Mouse (Mus musculus) neural tube, embryonic 11.5 days (tissue): ENCODE data around the gene Scin. TPM values are rescaled to one million over a fixed set of nuclear protein-coding genes. Genes with fewer than 3 reads are reported as not detected.

Experiments
- ATAC-seq: fragments of 200-750 bp; cut with Nextera tagmentation; 2 replicates; pipeline ENCODE4 v1.8.0; 2017; ENCODE audit warnings: moderate number of reproducible peaks, mild to moderate bottlenecking, moderate TSS enrichment, moderate library complexity; ENCODE audit not compliant: insufficient read depth, low FRiP score, low TSS enrichment
- DNase-seq: peaks from one replicate; pipeline ENCODE4 v3.0.0-alpha.2; 2015; ENCODE audit warnings: low spot score
- H3K27ac ChIP-seq: fragments of 300-500 bp; sonication (generic); 2 replicates; pipeline ENCODE4 v1.5.1; 2014; ENCODE audit warnings: low read depth, mild to moderate bottlenecking, low read length
- H3K27me3 ChIP-seq: fragments of 300-500 bp; sonication (generic); 2 replicates; pipeline ENCODE4 v1.6.1; 2014; ENCODE audit warnings: mild to moderate bottlenecking, low read length, mixed read lengths; ENCODE audit not compliant: control insufficient read depth, insufficient read depth
- H3K36me3 ChIP-seq: fragments of 300-500 bp; sonication (generic); 2 replicates; pipeline ENCODE4 v1.6.1; 2014; ENCODE audit warnings: mild to moderate bottlenecking, low read length, moderate library complexity, mixed read lengths; ENCODE audit not compliant: control insufficient read depth, insufficient read depth
- H3K4me1 ChIP-seq: fragments of 300-500 bp; sonication (generic); 2 replicates; pipeline ENCODE4 v1.6.1; 2014; ENCODE audit warnings: low read length, mixed read lengths; ENCODE audit not compliant: control insufficient read depth, insufficient read depth
- H3K4me2 ChIP-seq: fragments of 300-500 bp; sonication (generic); 2 replicates; pipeline ENCODE4 v1.6.1; 2014; ENCODE audit warnings: low read depth, mild to moderate bottlenecking, moderate library complexity
- H3K4me3 ChIP-seq: fragments of 300-500 bp; sonication (generic); 2 replicates; pipeline ENCODE4 v1.5.1; 2014; ENCODE audit warnings: low read depth, low read length
- H3K9ac ChIP-seq: fragments of 300-500 bp; sonication (generic); 2 replicates; pipeline ENCODE4 v1.6.1; 2014; ENCODE audit warnings: mild to moderate bottlenecking, low read length
- H3K9me3 ChIP-seq: fragments of 300-500 bp; sonication (generic); 2 replicates; pipeline ENCODE4 v1.6.1; 2016; ENCODE audit warnings: low read length; ENCODE audit not compliant: control insufficient read depth
- WGBS: fragments of 180-500 bp; shearing (Covaris S2); extraction: QIAGEN DNeasy Blood & Tissue Kit; methylation state at CpG from one replicate; pipeline ENCODE4 v1.1.7; 2014; 5-methylcytosine and 5-hydroxymethylcytosine counted together
- polyA plus RNA-seq: library from polyadenylated mRNA; unstranded; fragments of >200 nt; fragmentation: Nextera tagmentation; extraction: Ambion mirVana; gene quantifications from 2 replicates; pipeline ENCODE4 v1.2.1, GENCODE M21; 2014

Scin gene
- polyA plus RNA-seq, 1 experiment from 2014 or later = 0.07 TPM

DNA sequence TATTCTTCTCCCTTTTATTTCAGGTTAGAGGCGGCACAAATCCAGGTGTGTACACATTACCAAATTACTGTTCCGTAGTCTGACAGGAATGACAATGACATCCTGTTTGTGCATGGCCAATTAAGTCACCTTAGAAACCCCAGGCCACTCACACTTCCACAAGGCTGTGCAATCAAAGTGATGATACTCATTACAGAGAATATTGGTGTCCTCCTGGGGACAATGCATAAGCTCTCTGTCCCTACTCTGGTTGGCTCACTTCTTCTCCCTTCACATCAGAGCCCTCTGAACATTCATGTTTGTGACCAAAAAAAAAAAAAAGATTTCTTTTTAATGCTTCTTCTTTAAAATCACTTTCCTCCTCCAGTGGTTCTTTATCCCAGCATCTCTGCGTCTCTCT lies 106.2 kb downstream of the Scin start:
- H3K27me3 ChIP-seq = no peaks in the 10 kb centered on the region
- no peak overlapping the region for H3K9ac ChIP-seq
- no peaks in the 10 kb centered on the region; the same call in 1 of the 2 replicates for H3K36me3 ChIP-seq
- no peak overlapping the region for H3K4me3 ChIP-seq
- ATAC-seq (no peak), DNase-seq (no peak)
- no peaks in the 10 kb centered on the region for H3K9me3 ChIP-seq
- H3K4me2 ChIP-seq = no peak overlapping the region
- 89% methylated on average over 3 of the region's 3 CpGs for WGBS
- H3K4me1 ChIP-seq = no peaks in the 10 kb centered on the region
- H3K27ac ChIP-seq = no peak overlapping the region

- H3K27me3 ChIP-seq = no peaks in the 10 kb centered on the region
- H3K27ac ChIP-seq = no peak overlapping the region
- 89% methylated on average over 3 of the region's 3 CpGs for WGBS
- no peaks in the 10 kb centered on the region for H3K9me3 ChIP-seq
- no peak overlapping the region for H3K9ac ChIP-seq
- no peak for ATAC-seq
- no peak overlapping the region for H3K4me3 ChIP-seq
- H3K4me1 ChIP-seq = no peaks in the 10 kb centered on the region
- H3K4me2 ChIP-seq = no peak overlapping the region
- H3K36me3 ChIP-seq = no peaks in the 10 kb centered on the region; the same call in 1 of the 2 replicates
- no peak for DNase-seq
Observed at GRCm38 (mm10) chr12:40027444-40027843, 106.6 kb downstream of the Scin start.

DNA sequence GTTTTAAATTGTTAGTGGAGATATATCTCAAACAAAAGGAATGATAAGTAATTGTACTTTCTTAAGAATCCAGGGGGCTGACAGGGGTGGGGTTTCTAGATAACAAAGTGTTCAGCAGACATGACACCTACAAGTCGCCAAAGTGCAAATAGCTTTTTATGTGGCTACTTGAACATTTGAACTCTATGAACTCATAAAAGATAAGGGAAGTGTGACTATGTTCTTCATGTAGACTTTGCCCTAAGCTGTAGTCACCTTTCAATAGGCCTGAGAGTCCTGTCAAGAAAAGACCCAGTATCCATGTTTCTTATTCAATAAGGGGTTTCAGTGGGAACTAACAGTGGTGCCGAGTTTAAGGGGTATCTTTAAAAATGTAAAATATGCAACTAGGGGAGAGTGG lies 110.1 kb downstream of the Scin start:
- H3K9me3 ChIP-seq = no peaks in the 10 kb centered on the region
- no peak overlapping the region for H3K9ac ChIP-seq
- H3K4me2 ChIP-seq = no peak overlapping the region
- H3K27me3 ChIP-seq = no peaks in the 10 kb centered on the region
- ATAC-seq = no peak
- no peak overlapping the region for H3K4me3 ChIP-seq
- no peaks in the 10 kb centered on the region for H3K36me3 ChIP-seq
- no peaks in the 10 kb centered on the region for H3K4me1 ChIP-seq
- 93% methylated on average over 2 of the region's 2 CpGs for WGBS
- no peak overlapping the region for H3K27ac ChIP-seq
- no peak for DNase-seq

DNA sequence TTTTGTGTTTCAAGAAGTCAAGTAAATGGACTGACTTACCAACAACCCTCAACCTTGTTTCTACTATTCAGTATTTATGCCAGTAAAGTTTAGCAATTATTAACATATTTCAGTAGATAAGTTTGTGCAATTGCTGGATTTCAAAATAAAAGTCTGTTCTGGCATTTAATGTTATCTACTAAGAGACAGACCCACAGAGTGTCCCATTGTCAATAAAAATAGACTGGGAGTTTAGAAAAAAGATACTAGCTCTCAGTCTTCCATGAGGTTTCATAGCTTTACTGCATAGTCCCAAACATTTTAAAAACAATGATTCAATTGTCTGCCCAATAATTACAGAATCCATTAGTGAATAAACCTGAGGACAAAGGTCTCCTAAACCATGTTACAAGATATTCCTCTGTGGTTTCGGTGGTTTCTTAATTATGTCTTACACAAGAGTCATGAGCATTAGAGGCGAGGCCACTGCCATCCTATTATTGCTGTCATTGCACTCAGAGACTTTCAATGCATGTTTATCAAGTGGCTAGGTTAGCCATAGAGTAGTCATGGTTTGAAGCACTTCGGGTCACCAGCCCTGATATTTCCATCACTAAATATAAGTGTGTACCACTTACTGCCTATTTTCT lies 110.9 kb downstream of the Scin start:
- no peaks in the 10 kb centered on the region for H3K9me3 ChIP-seq
- WGBS = 81% methylated on average over 3 of the region's 3 CpGs
- no peak overlapping the region for H3K4me2 ChIP-seq
- no peaks in the 10 kb centered on the region for H3K36me3 ChIP-seq
- no peak overlapping the region for H3K9ac ChIP-seq
- no peak overlapping the region for H3K4me3 ChIP-seq
- DNase-seq (no peak), ATAC-seq (no peak)
- no peak overlapping the region for H3K27ac ChIP-seq
- no peaks in the 10 kb centered on the region for H3K27me3 ChIP-seq
- no peaks in the 10 kb centered on the region for H3K4me1 ChIP-seq

GRCm38 (mm10) chr12:40022344-40022743 lies 111.7 kb downstream of the Scin start:
- WGBS = 82% methylated on average over 3 of the region's 3 CpGs
- H3K4me2 ChIP-seq = no peak overlapping the region

DNA sequence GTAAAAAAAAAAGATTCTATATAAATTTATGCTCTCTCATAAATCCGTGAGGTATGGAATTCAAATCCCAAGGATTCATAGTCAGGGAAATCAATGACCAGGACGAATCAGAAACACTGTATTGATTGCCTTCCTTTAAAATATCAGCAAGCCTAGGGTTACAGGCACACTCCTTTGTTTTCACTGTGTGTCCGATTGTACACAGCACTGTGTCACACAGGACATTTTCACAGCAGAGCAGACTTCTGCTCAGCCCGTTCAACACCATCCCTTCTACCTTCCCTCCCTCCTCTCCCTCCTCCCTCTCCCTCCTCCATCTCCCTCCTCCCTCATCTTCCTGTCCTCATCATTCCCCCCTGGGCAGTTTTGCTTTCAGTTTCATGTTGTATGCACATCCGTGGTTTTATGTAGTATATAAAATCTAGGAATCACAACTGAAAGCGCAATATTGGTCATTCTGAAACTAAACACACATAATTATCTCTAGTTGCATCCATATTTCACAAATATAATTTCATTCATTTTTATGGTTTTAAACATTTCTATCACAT lies 116.0 kb downstream of the Scin start:
- Histone ChIP-seq H3K4me3 (no peak overlapping the region), H3K4me2 (no peak overlapping the region), H3K36me3 (no peaks in the 10 kb centered on the region), H3K9ac (no peak overlapping the region), H3K27me3 (no peaks in the 10 kb centered on the region), H3K27ac (no peak overlapping the region), H3K9me3 (no peaks in the 10 kb centered on the region), H3K4me1 (peaks cover 2% of the 10 kb centered on the region; the same call in 1 of the 2 replicates)
- no peak for DNase-seq
- ATAC-seq = 0 out of 2 replicates have a peak, but pooled peaks have one; percentile 35
- 79% methylated on average over 6 of the region's 6 CpGs for WGBS

More at GRCm38 (mm10) chr12:40022344-40022743, 111.7 kb downstream of the Scin start:
- Histone ChIP-seq H3K27me3 (no peaks in the 10 kb centered on the region), H3K9ac (no peak overlapping the region), H3K4me1 (no peaks in the 10 kb centered on the region), H3K36me3 (no peaks in the 10 kb centered on the region), H3K4me3 (no peak overlapping the region), H3K27ac (no peak overlapping the region), H3K9me3 (no peaks in the 10 kb centered on the region)
- ATAC-seq = no peak
- no peak for DNase-seq

GRCm38 (mm10) chr12:40016648-40017460 lies 117.2 kb downstream of the Scin start:
- WGBS = 18% methylated on average over 19 of the region's 19 CpGs
- Histone ChIP-seq H3K4me1 (peaks cover 2% of the 10 kb centered on the region; the same call in 1 of the 2 replicates), H3K9ac (peak overlapping the region; percentile 35; the same call in 1 of the 2 replicates), H3K36me3 (no peaks in the 10 kb centered on the region), H3K27me3 (no peaks in the 10 kb centered on the region), H3K4me2 (peak overlapping the region; percentile 41), H3K4me3 (peak overlapping the region; percentile 15; the same call in 1 of the 2 replicates), H3K27ac (no peak overlapping the region; the same call in 1 of the 2 replicates), H3K9me3 (no peaks in the 10 kb centered on the region)
- peak; percentile 54; the same call in 1 of the 2 replicates for ATAC-seq
- peak; percentile 37 for DNase-seq

- H3K4me1 ChIP-seq = peaks cover 2% of the 10 kb centered on the region; the same call in 1 of the 2 replicates
- no peak overlapping the region for H3K4me3 ChIP-seq
- no peak for ATAC-seq
- no peaks in the 10 kb centered on the region for H3K9me3 ChIP-seq
- no peak overlapping the region for H3K27ac ChIP-seq
- no peaks in the 10 kb centered on the region for H3K27me3 ChIP-seq
- H3K9ac ChIP-seq = no peak overlapping the region
- no peak for DNase-seq
- WGBS = 77% methylated on average over 9 of the region's 9 CpGs
- no peak overlapping the region for H3K4me2 ChIP-seq
- H3K36me3 ChIP-seq = no peaks in the 10 kb centered on the region
Observed at GRCm38 (mm10) chr12:40016068-40016467, 118.0 kb downstream of the Scin start.
